Mouse (Mus musculus) right cerebral cortex, postnatal 36 days (tissue): ENCODE results near the gene Aldoart2.
"Not testable (repeated sequence)": the region's sequence is repeated elsewhere in the genome, so short reads cannot be mapped to it uniquely, and the experiment has no call there.

Experiments used
- DNase-seq, 2 experiments: peaks; one replicate each; pipeline ENCODE4 v3.0.0; 2022; ENCODE audit warnings: low spot score in 2 of 2, mixed read lengths in 1 of 2

Aldoart2 gene

GRCm38 (mm10) chr12:55573089-55573488 is 8.1 kb downstream of the Aldoart2 start:
- no peak for DNase-seq

DNA sequence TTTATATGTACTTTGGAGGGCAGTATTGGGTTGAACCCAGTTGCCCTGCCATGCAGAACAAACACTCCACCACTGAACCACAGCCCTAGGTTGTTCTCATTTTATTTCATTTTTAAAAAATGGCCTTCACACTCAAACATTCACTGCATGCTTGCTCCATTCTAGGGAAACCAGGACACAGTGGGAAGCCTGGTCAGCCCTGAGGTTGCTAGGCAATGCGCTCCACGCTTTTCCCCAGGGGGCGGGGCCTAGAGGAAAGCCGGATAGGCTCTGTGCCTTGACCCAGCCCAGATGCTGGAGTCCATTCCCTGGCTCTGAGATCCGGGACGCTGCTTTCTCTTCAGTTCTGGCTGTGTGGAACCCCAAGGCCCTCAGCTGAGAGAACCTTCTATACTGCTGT is 8.8 kb downstream of the Aldoart2 start:
- DNase-seq: no peak

DNA sequence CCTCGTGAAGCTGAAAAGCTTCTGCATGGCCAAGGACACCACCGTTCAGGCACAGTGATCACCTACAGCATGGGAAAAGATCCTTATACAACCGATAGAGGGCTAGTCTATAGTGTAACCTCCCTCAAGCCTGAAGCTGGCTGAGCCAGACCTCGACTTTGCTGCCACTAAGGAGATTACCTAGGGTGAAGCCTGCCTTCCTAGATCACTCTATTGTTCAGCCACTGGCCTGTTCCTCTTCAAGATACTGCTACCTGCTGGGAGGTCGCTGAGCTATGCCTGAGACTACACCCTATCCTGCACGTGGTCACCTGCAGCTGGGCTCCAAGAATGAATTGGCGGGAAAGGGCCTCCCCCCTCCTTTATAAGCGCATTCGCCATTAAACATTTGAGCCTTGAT is 21.9 kb downstream of the Aldoart2 start:
- not testable (repeated sequence) for DNase-seq

- DNase-seq: no peak
Observed at GRCm38 (mm10) chr12:55598537-55598886, 33.5 kb downstream of the Aldoart2 start.

GRCm38 (mm10) chr12:55598887-55599561 is 34.0 kb downstream of the Aldoart2 start, which contains the start of gene Insm2:
Gene Insm2 (plus strand): TSS chr12:55599427.
- no peak for DNase-seq

GRCm38 (mm10) chr12:55599639-55600502 is 34.8 kb downstream of the Aldoart2 start:
- DNase-seq: no peak

DNA sequence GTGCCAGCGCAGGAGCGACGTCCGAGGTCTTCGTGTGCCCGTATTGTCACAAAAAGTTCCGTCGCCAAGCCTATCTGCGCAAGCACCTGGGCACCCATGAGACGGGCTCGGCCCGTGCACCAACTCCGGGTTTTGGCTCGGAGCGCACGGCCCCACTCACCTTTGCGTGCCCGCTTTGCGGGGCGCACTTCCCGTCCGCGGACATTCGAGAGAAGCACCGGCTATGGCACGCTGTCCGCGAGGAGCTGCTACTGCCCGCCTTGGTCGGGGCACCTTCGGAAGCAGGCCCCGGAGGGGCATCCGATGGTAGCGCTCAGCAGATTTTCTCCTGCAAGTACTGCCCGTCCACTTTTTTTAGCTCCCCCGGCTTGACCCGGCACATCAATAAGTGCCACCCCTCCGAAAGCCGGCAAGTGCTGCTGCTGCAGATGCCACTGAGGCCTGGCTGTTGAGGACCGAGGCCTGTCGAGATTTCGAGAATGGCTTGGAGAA is 35.5 kb downstream of the Aldoart2 start:
- DNase-seq: no peak

- no peak for DNase-seq
Observed at GRCm38 (mm10) chr12:55604411-55604810, 39.4 kb downstream of the Aldoart2 start.

GRCm38 (mm10) chr12:55607902-55608301 is 42.9 kb downstream of the Aldoart2 start:
- DNase-seq: no peak

- DNase-seq: no peak
Observed at GRCm38 (mm10) chr12:55610812-55611211, 45.8 kb downstream of the Aldoart2 start.
